Mouse (Mus musculus) stomach, embryonic 16.5 days (tissue): ENCODE measurements around the gene Ltbp3. TPM values are rescaled to one million over a fixed set of nuclear protein-coding genes. Genes with fewer than 3 reads are reported as not detected.

Source experiments
- ATAC-seq: fragments of 200-750 bp; cut with Nextera tagmentation; 2 replicates; pipeline ENCODE4 v1.8.0; 2017; ENCODE audit warnings: moderate number of reproducible peaks, moderate TSS enrichment; ENCODE audit not compliant: insufficient read depth, low FRiP score
- H3K27ac ChIP-seq: fragments of 300-500 bp; sonication (generic); 2 replicates; pipeline ENCODE4 v1.5.1; 2014; ENCODE audit warnings: low read length
- H3K27me3 ChIP-seq: fragments of 300-500 bp; sonication (generic); 2 replicates; pipeline ENCODE4 v1.6.1; 2014; ENCODE audit warnings: low read length, control low read depth, mixed read lengths; ENCODE audit not compliant: control insufficient read depth, insufficient read depth
- H3K36me3 ChIP-seq: fragments of 300-500 bp; sonication (generic); 2 replicates; pipeline ENCODE4 v1.6.1; 2014; ENCODE audit warnings: low read length; ENCODE audit not compliant: control insufficient read depth, insufficient read depth
- H3K4me1 ChIP-seq: fragments of 300-500 bp; sonication (generic); 2 replicates; pipeline ENCODE4 v1.6.1; 2014; ENCODE audit warnings: low read length, control low read depth, mixed read lengths; ENCODE audit not compliant: control insufficient read depth, insufficient read depth
- H3K4me2 ChIP-seq: fragments of 300-500 bp; sonication (generic); 2 replicates; pipeline ENCODE4 v1.6.1; 2014; ENCODE audit warnings: low read depth, low read length, mixed read lengths
- H3K4me3 ChIP-seq: fragments of 300-500 bp; sonication (generic); replicated peaks from 2 replicates; pipeline ENCODE4 v1.5.1; 2014; ENCODE audit warnings: mild to moderate bottlenecking, low read length
- H3K9ac ChIP-seq: fragments of 300-500 bp; sonication (generic); 2 replicates; pipeline ENCODE4 v1.6.1; 2014; ENCODE audit warnings: low read length
- H3K9me3 ChIP-seq: fragments of 300-500 bp; sonication (generic); replicated peaks from 2 replicates; pipeline ENCODE4 v1.6.1; 2016; ENCODE audit warnings: low read length, control low read depth; ENCODE audit not compliant: control insufficient read depth
- WGBS: fragments of 180-500 bp; shearing (Covaris S2); extraction: QIAGEN DNeasy Blood & Tissue Kit; methylation state at CpG from one replicate; pipeline ENCODE4 v1.1.7; 2014; 5-methylcytosine and 5-hydroxymethylcytosine counted together
- polyA plus RNA-seq: library from polyadenylated mRNA; unstranded; fragments of >200 nt; fragmentation: Nextera tagmentation; extraction: Ambion mirVana; gene quantifications from 2 replicates; pipeline ENCODE4 v1.2.1, GENCODE M21; 2015

Ltbp3 gene
- polyA plus RNA-seq, result 22.8 and 24.6 TPM in 2 replicates

DNA sequence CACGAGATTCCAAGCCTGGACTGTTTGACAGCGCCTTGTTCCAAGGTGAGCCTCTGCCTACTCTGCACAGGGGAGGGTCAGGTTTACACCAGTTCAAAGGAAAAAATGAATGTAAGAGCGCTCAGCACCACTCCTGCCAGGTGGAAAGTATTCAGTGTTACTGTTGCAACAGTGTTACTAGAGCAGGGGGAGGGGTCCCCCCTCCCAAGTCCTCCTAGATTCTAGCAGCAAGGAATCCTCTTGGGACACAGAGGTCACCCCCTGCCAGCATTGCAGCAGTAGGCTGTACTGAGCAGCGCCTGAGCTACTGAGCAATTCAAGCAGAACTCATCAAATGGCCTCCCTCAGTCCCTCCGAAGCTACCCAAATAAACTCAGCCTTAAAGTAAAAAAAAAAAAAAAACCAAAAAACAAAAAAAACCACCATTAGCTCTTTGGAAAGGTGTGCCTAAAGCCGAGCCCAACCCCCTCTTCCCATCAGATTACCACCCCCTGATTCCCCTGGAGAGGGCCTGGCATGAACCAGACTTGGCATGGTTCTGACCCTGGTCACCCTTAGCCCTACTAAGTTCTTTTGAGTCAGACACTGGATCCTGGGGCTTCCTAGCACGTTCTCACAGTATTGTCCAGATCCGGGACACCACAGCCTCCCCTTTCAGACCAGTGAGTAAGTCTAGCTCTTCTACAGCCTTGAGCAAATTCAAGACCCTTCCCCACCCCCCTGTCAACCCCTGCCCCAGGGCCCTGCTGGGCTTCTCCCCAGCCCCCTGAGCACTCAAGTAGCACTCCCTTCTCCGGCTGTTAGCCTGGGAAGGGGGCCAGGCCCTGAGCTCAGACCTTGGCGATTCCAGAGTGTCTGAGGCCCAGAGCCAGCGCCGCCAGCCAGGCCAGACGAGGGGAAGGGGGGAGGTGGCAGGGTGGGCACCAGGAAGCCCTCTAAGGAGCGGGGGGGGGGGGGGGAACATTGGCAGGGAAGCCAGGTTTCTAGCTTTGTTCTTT lies at the start of gene Ltbp3:
Gene Ltbp3, plus strand, starts transcription at position 585 of the 998 bp plus-strand sequence.
- H3K9me3 ChIP-seq, result no peaks in the 10 kb centered on the region
- 34% methylated on average over 13 of the region's 14 CpGs for WGBS
- ATAC-seq, result peak; percentile 69

DNA sequence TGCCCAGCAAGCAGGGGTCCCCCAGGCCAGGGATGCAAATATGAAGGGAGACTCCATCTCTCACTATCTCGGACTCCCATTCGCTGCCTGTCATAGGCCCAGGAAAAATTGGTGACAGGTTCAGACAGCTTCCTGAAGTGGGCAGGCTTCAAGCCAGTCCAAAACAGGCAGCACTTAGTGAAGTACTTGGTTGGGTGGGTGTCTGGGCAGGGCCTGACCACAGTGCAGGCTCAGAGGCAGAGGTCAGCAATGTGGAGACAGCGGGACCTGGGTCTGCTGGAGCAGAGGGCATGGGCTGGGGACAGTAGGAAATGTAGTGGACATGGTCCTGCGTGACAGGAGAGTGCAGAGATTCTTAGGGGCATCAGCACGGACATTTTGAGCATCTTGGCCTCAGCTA lies 49.1 kb upstream of the Ltbp3 start:
- H3K4me3 ChIP-seq, result peak overlapping the region; percentile 98

More for the DNA sequence above, at the start of gene Ltbp3:
- Histone ChIP-seq H3K4me2 (peak within 1 kb of the TSS; percentile 96), H3K27me3 (peaks cover 4% of the 10 kb centered on the region; the same call in 1 of the 2 replicates), H3K9ac (peak within 1 kb of the TSS; percentile 95), H3K4me1 (peaks cover 22% of the 10 kb centered on the region), H3K27ac (peak within 1 kb of the TSS; percentile 95), H3K36me3 (no peaks in the 10 kb centered on the region), H3K4me3 (peak within 1 kb of the TSS; percentile 73)

DNA sequence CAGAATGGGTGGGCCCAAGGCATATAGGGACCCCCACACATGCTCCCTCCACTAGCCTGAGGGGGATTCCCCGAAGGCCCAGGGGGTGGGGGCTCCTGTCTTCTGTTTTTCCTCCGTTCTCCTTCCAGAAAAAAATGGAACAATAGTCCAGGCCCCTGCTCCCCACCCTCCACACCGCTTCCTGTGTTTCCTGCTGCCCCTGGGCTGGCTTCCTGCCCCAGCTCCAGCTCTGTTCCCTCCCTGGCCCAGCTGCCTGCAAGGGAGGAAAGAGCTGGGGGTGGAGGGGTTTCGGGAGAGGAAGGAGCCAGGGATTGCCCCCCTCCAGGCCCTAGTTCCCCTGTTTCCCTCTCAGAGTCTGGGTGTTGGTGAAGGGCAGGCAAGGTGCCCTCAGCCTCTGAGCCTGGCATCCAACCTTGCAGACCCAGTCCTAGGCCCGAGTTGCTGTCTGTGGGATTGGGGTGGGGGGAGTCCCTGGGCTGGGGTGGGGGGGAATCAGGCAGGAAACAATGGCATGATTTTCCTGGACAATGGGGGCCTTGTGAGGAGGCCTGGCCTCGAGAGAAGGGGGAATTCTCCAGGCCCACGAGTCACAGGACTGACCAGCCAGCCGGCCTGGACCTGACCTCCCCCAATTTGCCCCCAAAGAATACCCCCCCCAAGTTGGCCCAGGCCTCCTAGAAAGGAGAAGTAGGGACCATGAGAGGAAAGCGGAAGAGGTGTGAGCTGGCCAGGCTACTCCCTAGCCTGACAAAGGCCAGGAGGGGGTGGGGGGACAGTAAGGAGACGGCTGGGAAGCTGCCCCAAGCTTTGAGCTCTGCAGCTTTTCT lies 48.4 kb upstream of the Ltbp3 start:
- no peaks in the 10 kb centered on the region for H3K27me3 ChIP-seq
- H3K4me1 ChIP-seq, result peaks cover 45% of the 10 kb centered on the region
- no peak for ATAC-seq
- 0 out of 2 replicates have a peak, but pooled peaks cover 6% of the 10 kb centered on the region for H3K36me3 ChIP-seq
- H3K27ac ChIP-seq, result peak overlapping the region; percentile 79
- no peaks in the 10 kb centered on the region for H3K9me3 ChIP-seq
- WGBS, result 52% methylated on average over 10 of the region's 10 CpGs
- peak overlapping the region; percentile 99 for H3K4me2 ChIP-seq
- H3K4me3 ChIP-seq, result peak overlapping the region; percentile 98
- H3K9ac ChIP-seq, result peak overlapping the region; percentile 96

More for the DNA sequence above, 49.1 kb upstream of the Ltbp3 start:
- Histone ChIP-seq H3K27me3 (no peaks in the 10 kb centered on the region), H3K27ac (peak overlapping the region; percentile 79), H3K9me3 (no peaks in the 10 kb centered on the region), H3K9ac (peak overlapping the region; percentile 96), H3K36me3 (0 out of 2 replicates have a peak, but pooled peaks cover 6% of the 10 kb centered on the region), H3K4me2 (peak overlapping the region; percentile 99), H3K4me1 (peaks cover 46% of the 10 kb centered on the region)
- ATAC-seq, result no peak
- 61% methylated on average over 5 of the region's 5 CpGs for WGBS

DNA sequence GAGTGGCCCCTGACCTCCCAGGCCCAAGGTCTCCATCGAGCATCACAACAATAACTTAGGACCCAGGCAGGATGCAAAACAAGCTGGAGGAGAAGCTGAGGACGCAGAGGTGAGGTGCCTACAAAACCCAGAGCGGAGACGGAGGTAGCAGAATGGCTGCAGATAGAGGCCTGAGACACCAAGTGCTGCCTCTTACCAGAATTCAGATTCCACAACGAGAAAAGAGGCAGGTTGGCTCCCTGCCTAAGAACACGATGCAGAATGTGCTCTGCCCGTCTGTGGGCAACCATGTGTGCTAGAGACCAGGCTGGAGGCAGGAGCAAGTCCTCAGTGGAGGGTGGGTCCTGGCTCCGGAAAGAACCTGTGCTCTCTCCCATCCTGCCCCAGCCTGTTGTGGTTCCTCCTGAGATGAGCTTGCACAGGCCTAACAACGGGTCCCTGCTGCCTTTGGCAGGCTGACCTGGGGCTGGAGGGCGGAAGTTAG lies 47.7 kb upstream of the Ltbp3 start:
- H3K4me1 ChIP-seq, result peaks cover 38% of the 10 kb centered on the region
- H3K27ac ChIP-seq, result peak overlapping the region; percentile 79
- H3K4me2 ChIP-seq, result peak overlapping the region; percentile 99
- H3K4me3 ChIP-seq, result peak overlapping the region; percentile 98
- WGBS, result 66% methylated on average over 10 of the region's 10 CpGs
- H3K9me3 ChIP-seq, result no peaks in the 10 kb centered on the region
- no peaks in the 10 kb centered on the region for H3K27me3 ChIP-seq
- peak overlapping the region; percentile 96 for H3K9ac ChIP-seq
- ATAC-seq, result no peak
- 0 out of 2 replicates have a peak, but pooled peaks cover 6% of the 10 kb centered on the region for H3K36me3 ChIP-seq

DNA sequence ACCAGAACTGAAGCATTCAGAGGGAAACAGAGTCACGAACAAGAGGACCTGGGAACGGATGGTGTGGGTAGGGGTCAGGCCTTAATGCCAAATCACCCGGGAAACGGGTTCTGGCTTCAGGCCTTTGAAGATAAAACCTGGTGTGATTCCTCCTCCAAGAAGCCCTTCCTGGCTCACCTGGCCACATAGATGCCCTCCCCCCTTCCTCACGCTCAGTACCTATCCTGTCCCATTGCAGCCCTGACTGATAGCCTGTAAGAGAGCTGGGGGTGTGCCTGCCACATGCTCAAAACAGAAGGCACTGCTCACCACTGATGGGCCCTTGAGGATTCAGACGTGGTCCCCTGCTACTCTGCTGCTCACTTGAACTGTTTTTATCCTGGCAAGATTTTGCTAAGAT lies 46.9 kb upstream of the Ltbp3 start:
- Histone ChIP-seq H3K4me2 (peak overlapping the region; percentile 99; the same call in 1 of the 2 replicates), H3K36me3 (peaks cover 8% of the 10 kb centered on the region; the same call in 1 of the 2 replicates), H3K9me3 (no peaks in the 10 kb centered on the region), H3K9ac (no peak overlapping the region), H3K4me3 (no peak overlapping the region), H3K27ac (no peak overlapping the region), H3K27me3 (no peaks in the 10 kb centered on the region), H3K4me1 (peaks cover 37% of the 10 kb centered on the region)
- ATAC-seq, result no peak
- WGBS, result 85% methylated on average over 6 of the region's 6 CpGs

DNA sequence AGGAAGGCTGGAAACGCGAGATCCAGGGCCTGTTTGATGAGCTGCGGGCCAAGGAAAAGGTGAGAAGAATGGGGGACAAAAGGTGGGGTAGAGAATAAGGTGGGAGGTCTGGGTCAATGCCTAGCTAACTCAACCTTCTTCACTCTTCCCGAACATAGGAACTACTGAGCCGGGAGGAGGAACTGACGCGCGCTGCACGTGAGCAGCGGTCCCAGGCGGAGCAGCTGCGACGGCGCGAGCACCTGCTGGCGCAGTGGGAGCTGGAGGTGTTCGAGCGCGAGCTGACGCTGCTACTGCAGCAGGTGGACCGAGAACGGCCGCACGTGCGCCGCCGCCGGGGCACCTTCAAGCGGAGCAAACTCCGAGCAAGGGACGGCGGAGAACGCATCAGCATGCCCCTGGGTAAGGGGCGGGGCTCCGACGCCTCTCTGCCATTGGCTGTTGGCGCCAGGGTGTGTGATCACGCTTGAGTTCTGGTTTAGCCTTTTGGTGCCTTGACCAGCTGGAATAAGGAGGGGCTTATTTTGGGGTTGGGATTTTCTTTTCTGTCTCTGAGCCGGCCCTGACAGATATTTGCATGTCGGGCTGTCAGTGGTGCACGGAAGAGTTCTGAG lies 44.7 kb upstream of the Ltbp3 start:
- peaks cover 30% of the 10 kb centered on the region for H3K4me1 ChIP-seq
- H3K4me3 ChIP-seq, result no peak overlapping the region
- H3K9me3 ChIP-seq, result no peaks in the 10 kb centered on the region
- 41% methylated on average over 41 of the region's 41 CpGs for WGBS
- peaks cover 18% of the 10 kb centered on the region; the same call in 1 of the 2 replicates for H3K36me3 ChIP-seq
- no peak overlapping the region for H3K4me2 ChIP-seq
- no peak; the same call in 1 of the 2 replicates for ATAC-seq
- H3K27me3 ChIP-seq, result no peaks in the 10 kb centered on the region
- no peak overlapping the region for H3K9ac ChIP-seq
- no peak overlapping the region for H3K27ac ChIP-seq

- Histone ChIP-seq H3K9me3 (no peaks in the 10 kb centered on the region), H3K27ac (peak within 1 kb of the TSS; percentile 90), H3K9ac (peak within 1 kb of the TSS; percentile 50), H3K4me1 (peaks cover 20% of the 10 kb centered on the region), H3K4me3 (no peak within 1 kb of the TSS), H3K36me3 (peaks cover 18% of the 10 kb centered on the region), H3K27me3 (no peaks in the 10 kb centered on the region), H3K4me2 (peak within 1 kb of the TSS; percentile 25; the same call in 1 of the 2 replicates)
- ATAC-seq, result peak; percentile 31
- WGBS, result 57% methylated on average over 17 of the region's 17 CpGs
Observed at GRCm38 (mm10) chr19:5704163-5704800, 36.4 kb upstream of the Ltbp3 start, which contains the start of gene Kcnk7. Gene Kcnk7, plus strand, starts transcription at chr19:5704367.
